Mouse (Mus musculus): ENCODE data around the gene D430042O09Rik. TPM values are rescaled to one million over a fixed set of nuclear protein-coding genes. Genes with fewer than 3 reads are reported as not detected.

Gene D430042O09Rik
- polyA plus RNA-seq (2014; fragmentation: Nextera tagmentation; extraction: Ambion mirVana), result 5.3 and 7.3 TPM in 2 replicates

- H3K4me3 ChIP-seq (ENCODE audit: low read depth, low read length), result peak within 1 kb of the TSS; percentile 96
Measured at GRCm38 (mm10) chr7:125707593-125708022, at the start of gene D430042O09Rik, which contains the start of gene Gtf3c1. Gene D430042O09Rik, plus strand, starts transcription at chr7:125707888. Gene Gtf3c1, minus strand, starts transcription at chr7:125707780.

GRCm38 (mm10) chr7:125663654-125664053 lies 44.0 kb upstream of the D430042O09Rik start:
- no peak for ATAC-seq
- no peak for DNase-seq (ENCODE audit: low spot score)
- Histone ChIP-seq H3K4me2 (ENCODE audit: low read length) (no peak overlapping the region), H3K4me1 (ENCODE audit: control insufficient read depth, insufficient read depth, low read length) (no peaks in the 10 kb centered on the region), H3K27ac (ENCODE audit: low read depth, low read length) (no peak overlapping the region), H3K27me3 (replicated peaks; ENCODE audit: control insufficient read depth, insufficient read depth, low read length) (no peaks in the 10 kb centered on the region), H3K9me3 (replicated peaks; ENCODE audit: control insufficient read depth, low read length) (no peaks in the 10 kb centered on the region), H3K36me3 (ENCODE audit: control insufficient read depth, insufficient read depth, low read length) (peaks cover 98% of the 10 kb centered on the region), H3K4me3 (ENCODE audit: low read depth, low read length) (no peak overlapping the region), H3K9ac (ENCODE audit: low read length) (no peak overlapping the region)
- 85% methylated on average over 3 of the region's 3 CpGs for WGBS

More at GRCm38 (mm10) chr7:125707593-125708022, at the start of gene D430042O09Rik, which contains the start of gene Gtf3c1:
- peak within 1 kb of the TSS; percentile 96 for H3K9ac ChIP-seq (ENCODE audit: low read length)
- peak within 1 kb of the TSS; percentile 84 for H3K4me2 ChIP-seq (ENCODE audit: low read length)
- DNase-seq (ENCODE audit: low spot score) (peak; percentile 100), ATAC-seq (peak; percentile 99)
- peaks cover 16% of the 10 kb centered on the region for H3K36me3 ChIP-seq (ENCODE audit: control insufficient read depth, insufficient read depth, low read length)
- no peaks in the 10 kb centered on the region for H3K9me3 ChIP-seq (replicated peaks; ENCODE audit: control insufficient read depth, low read length)
- WGBS, result under 1% methylated on average over 45 of the region's 45 CpGs
- peaks cover 26% of the 10 kb centered on the region for H3K4me1 ChIP-seq (ENCODE audit: control insufficient read depth, insufficient read depth, low read length)
- H3K27me3 ChIP-seq (replicated peaks; ENCODE audit: control insufficient read depth, insufficient read depth, low read length), result no peaks in the 10 kb centered on the region
- H3K27ac ChIP-seq (ENCODE audit: low read depth, low read length), result peak within 1 kb of the TSS; percentile 92

- no peak for DNase-seq (ENCODE audit: low spot score)
- Histone ChIP-seq H3K9me3 (replicated peaks; ENCODE audit: control insufficient read depth, low read length) (no peaks in the 10 kb centered on the region), H3K4me2 (ENCODE audit: low read length) (no peak overlapping the region), H3K4me1 (ENCODE audit: control insufficient read depth, insufficient read depth, low read length) (no peaks in the 10 kb centered on the region), H3K36me3 (ENCODE audit: control insufficient read depth, insufficient read depth, low read length) (peaks cover 100% of the 10 kb centered on the region), H3K4me3 (ENCODE audit: low read depth, low read length) (no peak overlapping the region), H3K9ac (ENCODE audit: low read length) (no peak overlapping the region), H3K27ac (ENCODE audit: low read depth, low read length) (no peak overlapping the region), H3K27me3 (replicated peaks; ENCODE audit: control insufficient read depth, insufficient read depth, low read length) (no peaks in the 10 kb centered on the region)
- WGBS, result 95% methylated on average over 6 of the region's 6 CpGs
- no peak for ATAC-seq
Measured at GRCm38 (mm10) chr7:125670865-125671264, 36.8 kb upstream of the D430042O09Rik start.

DNA sequence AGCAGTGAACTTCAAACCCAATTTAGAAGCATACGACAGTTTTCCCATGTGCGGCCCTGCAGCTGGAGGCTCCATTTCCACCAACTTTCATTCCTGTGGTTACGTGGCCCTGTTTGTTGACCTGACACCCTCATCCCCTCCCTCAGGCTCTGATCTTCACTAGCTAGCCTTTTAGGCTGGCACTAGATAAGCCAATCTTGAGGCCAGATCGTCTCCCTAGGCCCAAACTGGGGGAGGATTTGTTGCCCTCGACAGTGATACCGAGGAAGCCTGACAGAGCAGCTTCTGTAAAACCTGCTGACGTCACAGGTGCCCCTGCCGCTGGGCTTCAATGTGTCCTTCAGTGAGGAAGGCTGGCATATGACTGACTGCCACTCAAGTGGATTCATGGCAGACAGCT lies 36.3 kb upstream of the D430042O09Rik start:
- Histone ChIP-seq H3K9me3 (replicated peaks; ENCODE audit: control insufficient read depth, low read length) (no peaks in the 10 kb centered on the region), H3K9ac (ENCODE audit: low read length) (no peak overlapping the region), H3K4me3 (ENCODE audit: low read depth, low read length) (no peak overlapping the region), H3K36me3 (ENCODE audit: control insufficient read depth, insufficient read depth, low read length) (peaks cover 100% of the 10 kb centered on the region), H3K27ac (ENCODE audit: low read depth, low read length) (no peak overlapping the region), H3K4me2 (ENCODE audit: low read length) (no peak overlapping the region), H3K27me3 (replicated peaks; ENCODE audit: control insufficient read depth, insufficient read depth, low read length) (no peaks in the 10 kb centered on the region), H3K4me1 (ENCODE audit: control insufficient read depth, insufficient read depth, low read length) (no peaks in the 10 kb centered on the region)
- ATAC-seq (no peak), DNase-seq (ENCODE audit: low spot score) (no peak)
- 96% methylated on average over 8 of the region's 8 CpGs for WGBS

GRCm38 (mm10) chr7:125674916-125675315 lies 32.8 kb upstream of the D430042O09Rik start:
- Histone ChIP-seq H3K9ac (ENCODE audit: low read length) (no peak overlapping the region), H3K4me2 (ENCODE audit: low read length) (no peak overlapping the region), H3K9me3 (replicated peaks; ENCODE audit: control insufficient read depth, low read length) (no peaks in the 10 kb centered on the region), H3K27ac (ENCODE audit: low read depth, low read length) (no peak overlapping the region), H3K36me3 (ENCODE audit: control insufficient read depth, insufficient read depth, low read length) (peaks cover 100% of the 10 kb centered on the region), H3K4me1 (ENCODE audit: control insufficient read depth, insufficient read depth, low read length) (no peaks in the 10 kb centered on the region), H3K4me3 (ENCODE audit: low read depth, low read length) (no peak overlapping the region), H3K27me3 (replicated peaks; ENCODE audit: control insufficient read depth, insufficient read depth, low read length) (no peaks in the 10 kb centered on the region)
- WGBS, result 92% methylated on average over 2 of the region's 2 CpGs
- DNase-seq (ENCODE audit: low spot score) (peak; percentile 66), ATAC-seq (no peak)

DNA sequence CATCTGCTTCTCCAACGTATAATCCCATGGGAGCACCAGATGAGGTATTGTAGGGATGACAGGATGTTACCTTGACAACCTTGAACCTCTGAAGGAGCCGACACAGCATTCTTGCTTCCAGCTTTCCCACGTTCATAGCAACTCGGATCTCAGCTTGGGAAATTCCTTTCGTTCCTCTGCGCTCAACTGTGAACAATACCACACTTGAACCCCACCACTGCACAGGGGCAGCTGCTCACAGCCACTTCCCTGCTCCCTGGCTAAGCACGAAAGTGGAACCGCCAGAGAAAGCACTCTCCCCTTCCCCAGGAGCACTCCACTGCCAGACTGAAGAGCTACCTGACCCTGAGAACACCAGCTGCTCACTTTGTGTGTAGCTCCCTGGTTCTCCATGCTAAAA lies 28.9 kb upstream of the D430042O09Rik start:
- 0 out of 2 replicates have a peak overlapping the region, but pooled peaks have one; percentile 27 for H3K27ac ChIP-seq (ENCODE audit: low read depth, low read length)

DNA sequence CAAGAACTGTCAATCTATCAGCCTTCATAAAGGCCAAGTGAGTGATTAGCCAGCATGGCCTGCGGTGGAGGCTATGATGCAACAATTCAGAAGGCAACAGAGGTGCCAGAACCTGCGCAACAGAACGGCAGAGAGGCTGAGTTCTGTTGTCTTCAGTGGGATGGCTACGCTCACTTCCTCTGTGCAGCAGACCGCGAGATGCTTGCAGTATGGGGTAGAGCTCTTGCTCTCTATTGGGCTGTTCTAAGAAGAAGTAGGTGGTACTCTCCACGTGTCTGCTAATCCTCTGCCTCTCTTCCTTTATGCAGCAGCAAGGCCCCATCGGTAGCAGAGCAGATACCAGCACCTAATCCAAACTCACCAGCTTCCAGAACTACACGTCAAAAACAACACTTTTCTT lies 27.8 kb upstream of the D430042O09Rik start:
- Histone ChIP-seq H3K9ac (ENCODE audit: low read length) (no peak overlapping the region), H3K27ac (ENCODE audit: low read depth, low read length) (no peak overlapping the region), H3K27me3 (replicated peaks; ENCODE audit: control insufficient read depth, insufficient read depth, low read length) (no peaks in the 10 kb centered on the region), H3K36me3 (ENCODE audit: control insufficient read depth, insufficient read depth, low read length) (peaks cover 89% of the 10 kb centered on the region), H3K4me1 (ENCODE audit: control insufficient read depth, insufficient read depth, low read length) (no peaks in the 10 kb centered on the region), H3K9me3 (replicated peaks; ENCODE audit: control insufficient read depth, low read length) (no peaks in the 10 kb centered on the region), H3K4me3 (ENCODE audit: low read depth, low read length) (no peak overlapping the region), H3K4me2 (ENCODE audit: low read length) (no peak overlapping the region)
- WGBS, result 73% methylated on average over 9 of the region's 9 CpGs
- DNase-seq (ENCODE audit: low spot score), result no peak
- no peak for ATAC-seq

More for the DNA sequence above, 28.9 kb upstream of the D430042O09Rik start:
- Histone ChIP-seq H3K4me1 (ENCODE audit: control insufficient read depth, insufficient read depth, low read length) (no peaks in the 10 kb centered on the region), H3K4me3 (ENCODE audit: low read depth, low read length) (no peak overlapping the region), H3K27me3 (replicated peaks; ENCODE audit: control insufficient read depth, insufficient read depth, low read length) (no peaks in the 10 kb centered on the region), H3K9ac (ENCODE audit: low read length) (no peak overlapping the region), H3K9me3 (replicated peaks; ENCODE audit: control insufficient read depth, low read length) (no peaks in the 10 kb centered on the region), H3K4me2 (ENCODE audit: low read length) (no peak overlapping the region), H3K36me3 (ENCODE audit: control insufficient read depth, insufficient read depth, low read length) (peaks cover 94% of the 10 kb centered on the region)
- no peak for ATAC-seq
- DNase-seq (ENCODE audit: low spot score), result peak; percentile 4
- 76% methylated on average over 8 of the region's 8 CpGs for WGBS

DNA sequence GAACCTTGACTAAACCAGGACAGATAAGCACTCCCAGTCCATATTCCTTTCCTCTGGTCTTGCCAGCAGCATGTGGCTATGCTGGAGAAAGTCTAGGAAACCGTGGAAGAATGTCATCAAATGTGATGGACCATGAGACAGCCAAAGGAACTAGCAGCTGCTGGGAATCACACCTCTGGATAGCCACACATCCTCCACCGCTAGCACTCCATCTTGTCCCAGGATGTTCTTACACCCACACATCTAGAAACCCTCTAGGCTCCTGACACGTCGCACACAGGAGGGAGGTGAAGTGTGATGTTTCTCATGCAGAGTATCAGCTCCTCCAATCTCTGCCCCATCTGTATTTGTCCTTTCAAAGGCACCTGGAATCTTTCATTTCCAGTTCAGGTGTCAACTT lies 17.2 kb upstream of the D430042O09Rik start:
- H3K9me3 ChIP-seq (replicated peaks; ENCODE audit: control insufficient read depth, low read length), result no peaks in the 10 kb centered on the region
- no peak overlapping the region for H3K4me3 ChIP-seq (ENCODE audit: low read depth, low read length)
- H3K4me2 ChIP-seq (ENCODE audit: low read length), result no peak overlapping the region
- H3K27me3 ChIP-seq (replicated peaks; ENCODE audit: control insufficient read depth, insufficient read depth, low read length), result no peaks in the 10 kb centered on the region
- ATAC-seq, result no peak
- H3K36me3 ChIP-seq (ENCODE audit: control insufficient read depth, insufficient read depth, low read length), result peaks cover 91% of the 10 kb centered on the region
- H3K4me1 ChIP-seq (ENCODE audit: control insufficient read depth, insufficient read depth, low read length), result no peaks in the 10 kb centered on the region
- no peak for DNase-seq (ENCODE audit: low spot score)
- no peak overlapping the region for H3K9ac ChIP-seq (ENCODE audit: low read length)
- H3K27ac ChIP-seq (ENCODE audit: low read depth, low read length), result no peak overlapping the region
- 92% methylated on average over 4 of the region's 4 CpGs for WGBS

- DNase-seq (ENCODE audit: low spot score) (peak; percentile 69), ATAC-seq (peak; percentile 63)
- peaks cover 3% of the 10 kb centered on the region; the same call in 1 of the 2 replicates for H3K9me3 ChIP-seq (replicated peaks; ENCODE audit: control insufficient read depth, low read length)
- WGBS, result 67% methylated on average over 5 of the region's 5 CpGs
- no peak overlapping the region for H3K4me3 ChIP-seq (ENCODE audit: low read depth, low read length)
- H3K9ac ChIP-seq (ENCODE audit: low read length), result no peak overlapping the region
- H3K4me2 ChIP-seq (ENCODE audit: low read length), result no peak overlapping the region
- no peaks in the 10 kb centered on the region for H3K27me3 ChIP-seq (replicated peaks; ENCODE audit: control insufficient read depth, insufficient read depth, low read length)
- H3K4me1 ChIP-seq (ENCODE audit: control insufficient read depth, insufficient read depth, low read length), result no peaks in the 10 kb centered on the region
- peaks cover 99% of the 10 kb centered on the region for H3K36me3 ChIP-seq (ENCODE audit: control insufficient read depth, insufficient read depth, low read length)
- H3K27ac ChIP-seq (ENCODE audit: low read depth, low read length), result 0 out of 2 replicates have a peak overlapping the region, but pooled peaks have one; percentile 27
Measured at GRCm38 (mm10) chr7:125694056-125694455, 13.6 kb upstream of the D430042O09Rik start.

Data from forebrain, embryonic 14.5 days (tissue).